Mouse (Mus musculus): ENCODE results near the gene Klrd1. TPM values are rescaled to one million over a fixed set of nuclear protein-coding genes. Genes with fewer than 3 reads are reported as not detected.
"Not testable (repeated sequence)": the region's sequence is repeated elsewhere in the genome, so short reads cannot be mapped to it uniquely, and the experiment has no call there.

Gene Klrd1
- total RNA-seq (2021) = under 1 TPM; 0.66 to 0.70 TPM
- long read RNA-seq, experiment 1 = 0 reads
- long read RNA-seq, experiment 2 = 0 reads

DNA sequence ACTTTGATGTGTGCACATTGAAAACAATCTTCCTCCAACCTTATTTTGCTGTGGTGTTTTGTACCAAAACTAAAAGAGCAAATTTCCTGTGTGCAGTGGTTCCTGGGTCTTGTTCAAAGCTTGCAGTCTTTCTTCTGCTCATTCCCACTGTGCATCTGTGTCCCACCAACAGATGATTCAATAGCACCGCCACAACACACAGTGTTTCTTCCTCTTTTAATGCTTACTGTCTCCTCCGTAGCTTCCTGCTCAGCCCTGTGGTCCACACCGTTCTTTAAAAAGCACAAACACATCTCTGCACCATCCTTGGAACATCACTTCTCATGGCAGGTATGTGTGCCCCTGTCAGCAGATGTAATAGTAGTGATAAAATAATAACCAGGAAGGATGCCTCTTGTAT is at the start of gene Klrd1:
Gene Klrd1 (plus strand): TSS at position 275 of the 400 bp plus-strand sequence.
- no peak for DNase-seq (ENCODE audit: low spot score in 2 of 2)

DNA sequence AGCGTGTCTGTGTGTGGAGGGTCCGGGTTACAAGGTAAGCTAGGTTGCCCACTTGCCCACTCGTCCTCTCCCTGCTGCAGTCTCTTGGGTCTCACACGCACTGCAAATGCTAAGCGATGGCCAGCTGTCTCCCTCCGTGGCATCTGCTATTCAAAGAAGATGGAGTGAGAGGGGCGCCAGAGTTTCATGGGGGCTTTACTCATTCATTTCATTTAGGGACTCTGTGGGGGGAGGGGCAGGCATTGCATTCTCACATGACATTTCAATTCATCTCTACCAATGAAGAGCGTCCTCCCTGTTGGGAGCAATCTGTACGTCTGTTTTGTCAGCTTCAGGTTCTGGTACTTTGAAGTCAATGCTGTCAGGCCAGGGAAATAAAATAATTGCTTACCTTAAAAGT is 49.7 kb upstream of the Klrd1 start:
- DNase-seq (ENCODE audit: low spot score in 2 of 2) = no peak

DNA sequence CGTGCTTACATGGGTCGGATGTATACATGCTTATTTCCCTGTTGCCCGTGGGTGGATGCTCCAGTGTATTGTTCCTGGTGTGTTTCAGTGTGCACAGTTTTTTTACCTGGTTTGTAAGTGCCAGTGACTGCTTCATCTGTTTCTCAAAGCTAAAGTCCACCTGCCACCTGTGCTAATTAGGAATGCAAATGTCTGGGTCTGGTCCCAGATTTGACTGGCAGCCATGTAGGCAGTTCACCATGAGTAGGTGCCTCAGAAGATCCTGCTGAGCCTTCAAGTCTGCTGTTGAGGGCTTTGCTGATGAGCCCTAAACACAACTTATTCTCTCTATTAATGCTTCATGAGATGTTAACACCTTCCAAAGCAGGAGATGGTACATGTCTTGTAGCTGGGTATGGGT is 49.0 kb upstream of the Klrd1 start:
- DNase-seq (ENCODE audit: low spot score in 2 of 2) = no peak

DNA sequence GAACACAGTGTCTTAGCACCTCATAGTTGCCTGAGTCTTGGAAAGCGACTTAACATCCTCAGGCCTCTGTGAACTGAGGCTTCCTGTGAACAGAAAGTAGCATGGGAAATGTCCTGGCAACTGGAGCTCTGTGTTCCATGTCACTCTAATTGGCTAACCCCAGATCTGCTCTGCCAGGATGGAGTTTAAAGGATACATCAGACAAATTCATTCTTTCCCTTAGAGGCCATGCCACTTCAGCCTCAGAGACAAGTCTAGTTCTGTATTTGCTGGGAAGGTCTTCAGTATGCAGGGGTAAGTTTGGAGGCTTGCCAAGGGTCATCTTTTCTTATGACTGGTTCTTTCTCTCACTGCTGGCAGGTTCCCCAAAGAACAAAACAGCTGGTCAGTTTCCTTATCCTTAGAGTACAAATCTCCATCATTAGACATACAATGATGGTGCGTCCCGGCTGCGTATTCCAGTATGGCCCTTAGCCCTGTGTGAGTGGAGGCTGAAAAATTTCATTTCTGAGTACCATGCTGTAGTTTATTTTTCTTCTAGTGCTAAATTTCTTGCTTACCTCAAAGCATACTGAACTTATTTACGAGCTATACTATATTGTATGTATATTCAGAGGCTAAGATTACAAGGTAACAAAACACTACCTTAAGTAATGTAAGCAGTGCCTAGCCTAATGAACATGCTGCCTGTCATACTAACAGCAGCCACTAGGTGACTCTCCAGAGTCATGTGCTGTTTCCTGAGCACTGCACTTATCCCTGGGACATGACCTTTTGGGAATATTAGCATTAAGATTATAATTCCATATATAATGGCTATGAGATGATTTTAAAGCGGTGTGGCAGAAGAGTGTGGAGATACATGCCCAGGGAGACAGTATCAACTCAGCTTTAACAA is 47.6 kb upstream of the Klrd1 start:
- peak; percentile 60 to 66 for DNase-seq (ENCODE audit: low spot score in 2 of 2)

DNA sequence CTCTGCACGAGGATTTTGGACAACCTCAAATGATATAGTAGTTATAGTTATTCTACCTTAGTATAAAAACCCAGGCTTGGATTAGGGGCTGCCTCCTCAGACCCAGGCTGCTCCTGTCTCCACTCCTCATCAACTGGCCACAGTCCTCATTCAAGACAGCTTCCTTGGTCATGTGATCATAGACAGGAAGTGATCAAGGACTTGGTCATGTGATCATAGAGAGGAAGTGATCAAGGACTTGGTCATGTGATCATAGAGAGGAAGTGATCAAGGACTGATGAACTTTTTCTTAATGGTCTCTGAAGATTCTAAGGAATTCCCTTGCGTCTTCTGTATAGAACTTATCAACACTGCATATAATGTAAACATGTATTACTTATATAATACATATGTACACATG is 44.3 kb upstream of the Klrd1 start:
- no peak for DNase-seq (ENCODE audit: low spot score in 2 of 2)

DNA sequence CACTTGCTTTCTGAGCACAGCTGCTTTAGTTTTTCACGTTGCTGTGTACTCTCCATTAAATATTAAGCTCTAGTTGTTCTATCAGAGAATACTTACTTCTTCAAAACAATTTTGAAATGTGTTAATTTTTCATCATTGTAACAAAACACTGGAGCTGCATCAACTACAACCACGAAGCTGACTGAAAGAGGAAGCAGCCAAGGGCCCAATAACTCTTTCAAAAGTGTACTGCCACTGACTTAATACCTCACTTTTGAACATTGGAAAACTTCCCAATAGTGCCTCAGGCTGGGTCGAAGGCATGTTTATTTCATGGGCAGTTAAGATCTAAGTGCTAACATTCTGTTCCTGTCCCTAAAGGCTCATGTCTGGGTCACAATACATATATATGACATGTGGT is 43.6 kb upstream of the Klrd1 start:
- DNase-seq (ENCODE audit: low spot score in 2 of 2) = no peak

DNA sequence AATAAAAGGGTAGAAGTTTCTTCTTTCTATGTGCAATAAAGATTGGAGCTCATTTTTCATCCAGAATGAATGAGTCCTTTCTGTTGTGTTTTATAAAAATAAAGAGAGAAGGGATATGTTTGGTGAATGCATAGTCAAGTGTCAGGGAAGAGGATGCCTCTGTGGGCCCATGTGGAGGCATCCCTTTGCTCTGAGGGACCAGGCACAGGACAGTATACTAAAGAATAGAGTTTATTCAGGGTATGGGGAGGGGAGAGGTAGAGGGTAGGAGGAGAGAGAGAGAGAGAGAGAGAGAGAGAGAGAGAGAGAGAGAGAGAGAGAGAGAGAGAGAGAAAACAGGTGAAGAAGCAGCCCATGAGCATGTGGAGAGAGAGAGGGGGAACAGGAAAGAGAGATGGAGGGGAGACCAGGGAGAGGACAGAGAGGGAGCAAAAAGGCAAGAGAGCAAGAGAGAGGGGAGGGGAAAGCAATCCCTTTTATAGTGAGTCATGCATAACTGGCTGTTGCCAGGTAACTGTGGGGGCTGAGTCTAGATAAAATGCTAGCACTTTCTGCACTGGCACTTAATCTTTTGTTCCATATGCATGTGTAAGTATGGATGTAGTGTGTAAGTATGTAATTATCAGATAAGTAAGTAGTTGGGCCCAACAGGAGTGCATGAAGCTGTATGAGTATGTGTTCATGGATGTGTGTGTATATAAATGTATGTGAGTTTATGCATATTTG is 34.1 kb upstream of the Klrd1 start:
- no peak for DNase-seq (ENCODE audit: low spot score in 2 of 2)

DNA sequence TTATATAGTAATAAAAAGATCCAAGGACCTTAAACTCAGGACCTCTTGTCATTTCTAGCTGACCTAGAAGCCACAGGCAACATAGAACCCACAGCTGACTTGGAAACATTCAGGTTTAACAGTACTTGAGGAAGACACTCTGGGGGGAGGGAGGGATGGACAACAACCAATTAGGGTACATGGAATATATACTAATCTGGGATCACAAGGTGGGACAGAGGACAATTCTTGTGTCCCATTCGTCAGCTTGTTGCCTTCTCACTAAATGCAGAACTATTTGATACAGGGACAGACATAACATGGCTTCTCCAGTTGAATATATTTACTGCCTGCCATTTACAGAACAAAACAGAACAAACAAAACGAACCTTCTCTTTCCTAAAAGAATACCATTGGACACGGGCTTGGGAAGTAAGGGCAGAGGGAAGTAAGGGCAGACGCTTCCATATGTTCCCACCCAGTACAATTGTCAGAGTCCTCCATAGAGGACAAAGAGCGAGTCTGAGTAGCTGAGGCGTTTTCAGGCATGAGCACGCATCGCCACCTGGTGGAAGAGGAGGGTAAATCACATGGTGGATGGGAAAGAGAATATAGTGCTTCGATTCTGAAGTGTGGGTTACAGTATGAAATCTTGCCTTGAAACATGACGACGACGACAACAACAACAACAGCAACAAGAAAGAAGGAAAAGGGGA is 32.5 kb upstream of the Klrd1 start:
- DNase-seq (ENCODE audit: low spot score in 2 of 2) = peak; percentile 68 to 70

DNA sequence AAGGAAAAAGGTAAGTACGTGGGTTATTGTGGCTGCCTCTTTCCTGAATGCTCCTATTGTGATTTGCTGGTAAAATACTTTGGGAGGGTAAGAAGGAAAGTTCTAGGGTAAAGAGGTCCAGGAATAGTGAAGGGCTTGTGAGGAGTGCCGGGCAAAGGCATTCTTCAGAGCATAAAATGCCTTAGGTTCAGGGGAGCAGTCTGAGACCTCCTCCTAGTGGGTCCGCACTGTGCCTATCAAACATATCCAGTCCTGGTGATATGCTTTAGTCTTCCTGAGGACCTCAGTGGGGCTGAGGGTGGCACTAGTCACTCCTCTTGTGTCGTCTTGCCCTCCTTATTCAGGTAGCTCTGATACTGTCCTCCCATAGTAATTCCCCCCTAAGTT is 31.9 kb upstream of the Klrd1 start:
- no peak for DNase-seq (ENCODE audit: low spot score in 2 of 2)

DNA sequence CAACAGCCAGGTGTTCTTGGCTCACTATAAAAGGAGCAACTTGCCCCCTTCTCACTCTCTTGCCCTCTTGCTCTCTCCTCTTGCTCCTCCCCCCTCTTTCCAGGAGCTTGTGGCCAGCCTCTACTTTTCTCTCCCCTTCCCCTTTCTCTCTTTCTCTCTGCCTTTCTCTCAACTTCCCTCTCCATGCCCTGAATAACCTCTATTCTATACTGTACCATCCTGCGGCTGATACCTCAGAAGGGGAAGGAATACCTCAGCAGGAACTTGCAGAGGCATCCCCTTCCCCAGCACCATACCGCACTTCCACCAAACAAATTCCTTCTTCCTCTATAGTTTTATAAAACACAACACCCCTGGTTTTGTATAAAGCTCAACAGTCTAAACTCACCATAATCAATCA is 26.3 kb upstream of the Klrd1 start:
- DNase-seq (ENCODE audit: low spot score in 2 of 2) = no peak

DNA sequence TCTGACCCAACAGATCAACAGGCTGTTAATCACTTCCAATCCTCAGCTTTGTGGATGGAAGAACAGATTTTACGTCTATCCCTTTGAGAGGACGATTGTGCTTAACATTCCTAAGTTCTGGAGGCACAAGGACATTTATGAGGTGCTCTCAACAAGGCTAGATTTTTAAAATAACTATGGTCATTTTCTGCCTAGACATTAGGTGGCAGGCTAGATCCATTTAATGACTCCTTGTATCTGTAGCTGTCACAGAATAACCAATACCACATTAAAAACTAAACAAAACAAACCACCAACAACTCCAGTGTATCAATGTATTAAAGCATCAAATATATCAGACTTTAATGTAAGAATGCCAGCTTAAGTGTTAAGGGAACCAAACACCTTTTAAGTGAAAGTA is 16.3 kb upstream of the Klrd1 start:
- no peak for DNase-seq (ENCODE audit: low spot score in 2 of 2)

DNA sequence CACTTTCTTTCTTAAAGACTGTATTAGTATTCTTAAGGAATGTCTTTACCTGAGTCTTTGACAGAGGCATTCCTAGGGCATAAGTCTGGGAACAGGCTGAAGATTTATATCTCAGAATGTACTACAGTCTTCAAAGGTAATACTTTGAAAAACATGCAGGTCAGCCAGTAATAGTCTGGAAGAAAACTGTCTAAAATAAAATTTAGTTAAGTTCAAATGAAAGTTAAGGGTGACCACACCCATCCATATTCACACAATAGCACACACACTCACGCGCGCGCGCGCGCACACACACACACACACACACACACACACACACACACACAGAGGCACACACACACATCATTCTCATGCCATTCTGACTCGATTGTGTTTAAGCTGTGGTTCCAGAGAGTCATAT is 14.0 kb upstream of the Klrd1 start, which contains the start of gene Klre1:
Gene Klre1 (plus strand): TSS at position 301 of the 400 bp plus-strand sequence.
- no peak for DNase-seq (ENCODE audit: low spot score in 2 of 2)

DNA sequence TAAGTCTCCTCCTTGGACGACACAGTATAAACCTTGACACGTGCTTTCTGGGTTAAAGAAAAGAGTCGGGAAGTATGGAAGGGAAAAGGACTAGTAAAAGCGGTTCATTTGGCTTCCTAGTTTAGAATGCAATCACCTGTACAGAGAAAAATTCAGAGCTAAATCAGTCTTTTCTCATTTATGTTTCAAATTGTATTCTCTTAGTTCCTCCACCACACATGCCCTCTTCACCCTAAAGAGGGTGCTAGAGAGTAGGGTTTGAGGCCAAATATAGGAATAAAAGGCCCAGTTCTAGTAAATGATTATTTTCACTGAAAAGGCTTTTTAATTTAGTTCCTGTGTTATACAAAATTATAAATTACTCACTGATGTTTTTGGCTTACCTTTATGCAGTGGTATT is 10.3 kb upstream of the Klrd1 start:
- DNase-seq (ENCODE audit: low spot score in 2 of 2) = no peak

DNA sequence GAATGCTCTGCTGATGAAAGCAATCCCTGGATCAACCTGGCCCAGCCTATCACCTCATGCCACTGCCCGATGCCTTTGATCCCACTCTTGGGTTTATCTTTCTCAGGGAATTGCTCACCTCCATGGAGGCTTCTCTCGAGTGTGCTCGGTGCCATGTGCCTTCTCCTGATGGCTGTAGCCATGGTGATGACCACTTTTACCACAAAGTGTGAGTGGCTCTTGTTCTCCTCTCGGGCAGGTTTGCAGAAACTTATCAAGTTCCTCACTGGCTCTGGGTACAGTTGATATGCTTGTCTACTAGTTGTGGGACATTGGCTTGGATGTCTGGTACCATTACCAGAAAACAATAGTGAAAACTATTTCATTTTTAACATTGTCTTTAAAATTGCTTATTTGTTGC is 9.7 kb upstream of the Klrd1 start:
- no peak for DNase-seq (ENCODE audit: low spot score in 2 of 2)

DNA sequence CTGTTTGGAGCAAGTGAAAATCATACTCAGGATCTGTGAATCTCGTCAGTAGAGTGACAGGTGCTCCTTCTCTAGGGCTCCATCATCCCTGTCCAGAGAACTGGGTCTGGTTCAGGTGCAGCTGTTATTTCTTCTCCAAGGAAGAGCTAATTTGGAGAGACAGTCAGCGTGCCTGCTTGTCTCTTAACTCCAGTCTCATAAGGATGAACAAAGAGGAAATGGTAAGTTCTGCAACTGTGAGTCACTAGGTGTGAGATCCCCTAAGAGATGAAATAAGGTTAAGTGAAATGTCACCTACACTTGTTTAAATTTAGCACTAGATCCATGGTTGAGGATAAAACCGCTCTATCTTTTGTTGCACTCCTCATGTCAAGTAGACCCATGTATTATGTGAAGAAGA is 8.6 kb upstream of the Klrd1 start:
- DNase-seq (ENCODE audit: low spot score in 2 of 2) = no peak

DNA sequence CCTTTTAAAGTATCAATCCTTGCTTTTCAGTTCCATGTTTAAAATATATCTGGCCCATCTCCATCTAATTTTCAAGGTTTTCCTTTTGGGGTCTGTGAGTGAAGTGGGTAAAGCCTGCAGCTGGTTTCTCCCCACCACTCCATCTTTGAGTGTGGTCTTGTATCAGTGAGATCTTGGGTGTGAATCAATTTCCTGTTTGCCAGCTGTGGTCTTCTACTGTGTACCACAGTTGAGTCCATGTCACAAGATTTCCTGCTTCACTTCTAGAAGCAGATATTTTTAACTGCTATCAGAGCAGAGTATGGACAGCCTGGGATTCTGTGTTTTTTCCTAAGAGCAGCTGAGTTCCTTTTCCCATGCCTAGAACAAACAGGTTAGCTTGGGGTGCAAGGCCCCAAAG is 16.8 kb downstream of the Klrd1 start:
- no peak for DNase-seq (ENCODE audit: low spot score in 2 of 2)

DNA sequence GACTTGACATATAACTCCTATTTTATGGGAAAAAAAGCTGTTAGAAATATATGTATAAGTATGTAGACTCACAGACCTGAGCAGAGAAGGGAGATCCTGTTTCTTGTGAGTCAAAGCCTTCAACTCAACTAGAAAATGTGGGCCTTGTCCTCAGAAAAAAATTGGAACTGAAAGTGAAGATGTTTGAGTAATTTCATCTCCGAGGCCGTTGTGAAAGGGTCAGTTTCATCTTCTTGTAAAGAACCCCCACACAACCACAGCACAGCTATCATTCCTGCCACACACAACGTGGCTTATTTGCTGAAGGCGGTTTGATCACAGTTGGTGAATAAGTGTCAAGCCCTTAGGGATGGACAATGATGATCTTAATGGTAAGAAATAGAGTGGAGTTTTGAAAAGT is 32.2 kb downstream of the Klrd1 start, which contains the start of gene Klrk1:
Gene Klrk1 (minus strand): TSS at position 130 of the 400 bp plus-strand sequence.
- DNase-seq (ENCODE audit: low spot score in 2 of 2) = no peak

DNA sequence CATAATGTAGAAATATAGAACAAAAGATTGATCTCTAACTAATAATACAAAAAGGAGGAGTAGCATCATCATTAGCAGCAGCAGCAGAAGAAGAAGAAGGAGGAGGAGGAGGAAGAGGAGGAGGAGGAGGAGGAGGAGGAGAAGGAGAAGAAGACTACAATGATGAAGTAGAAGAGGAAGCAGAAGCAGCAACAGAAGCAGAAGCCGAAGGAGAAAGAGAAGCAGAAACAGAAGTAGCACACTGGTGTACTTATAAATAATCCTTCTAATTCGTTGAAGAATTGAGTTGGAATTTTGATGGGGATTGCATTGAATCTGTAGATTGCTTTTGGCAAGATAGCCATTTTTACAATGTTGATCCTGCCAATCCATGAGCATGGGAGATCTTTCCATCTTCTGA is 39.5 kb downstream of the Klrd1 start:
- DNase-seq (ENCODE audit: low spot score in 2 of 2) = not testable (repeated sequence)

DNA sequence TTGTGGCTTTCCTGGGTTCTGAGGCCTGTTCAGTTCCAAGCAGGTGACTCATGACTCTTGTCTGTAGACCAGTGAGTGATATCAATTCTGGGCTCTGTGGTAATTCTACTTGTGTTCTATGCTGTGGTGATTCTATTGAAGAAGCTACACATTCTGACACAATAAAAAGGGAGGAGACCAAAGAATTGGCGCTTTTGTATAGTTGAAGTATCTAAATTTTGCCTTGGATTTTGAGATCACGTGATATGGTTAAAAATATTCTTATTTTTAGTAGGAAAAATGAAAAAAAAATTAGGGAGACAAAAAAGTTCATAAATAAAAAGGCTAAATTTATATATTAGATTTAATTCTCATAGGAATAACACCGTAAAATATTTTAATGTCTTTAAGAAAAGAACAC is 51.7 kb downstream of the Klrd1 start, which contains the start of gene Klrc3:
Gene Klrc3 (minus strand): TSS at position 101 of the 400 bp plus-strand sequence.
- DNase-seq (ENCODE audit: low spot score in 2 of 2) = not testable (repeated sequence)

DNA sequence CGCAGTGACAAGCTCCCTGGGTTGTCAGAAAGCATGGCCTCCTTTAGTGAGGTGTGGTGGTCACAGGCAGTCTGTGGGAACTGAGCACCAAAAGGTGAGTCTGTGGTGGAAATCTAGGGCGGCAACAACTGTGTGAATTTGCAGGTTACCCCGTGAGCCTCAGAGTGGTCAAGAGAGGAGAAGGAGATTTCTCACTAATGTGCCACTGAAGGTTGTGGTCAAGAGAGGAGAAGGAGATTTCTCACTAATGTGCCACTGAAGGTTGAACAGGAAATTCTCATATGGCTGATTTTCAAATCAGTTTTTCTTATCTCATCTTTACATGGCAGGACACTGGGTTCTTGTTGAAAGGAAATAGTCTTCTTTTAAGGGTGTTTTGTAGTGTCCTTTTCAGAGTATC is 52.5 kb downstream of the Klrd1 start:
- not testable (repeated sequence) for DNase-seq (ENCODE audit: low spot score in 2 of 2)
